Mouse (Mus musculus) olfactory bulb, adult 2 months (tissue): ENCODE measurements around the gene Krtap27-1.

Experiments
- CTCF ChIP-seq: fragments of 200-500 bp; IDR thresholded peaks from 2 replicates; pipeline ENCODE4 v1.5.1; 2012; ENCODE audit warnings: low read depth, mild to moderate bottlenecking, low read length, moderate library complexity; ENCODE audit not compliant: insufficient read depth
- POLR2A ChIP-seq: fragments of 200-500 bp; IDR thresholded peaks from 2 replicates; pipeline ENCODE4 v1.6.1; 2012; ENCODE audit warnings: mild to moderate bottlenecking, low read depth, low read length, moderate library complexity; ENCODE audit not compliant: insufficient read depth

- TF ChIP-seq POLR2A (no peak), CTCF (no peak)
Observed at GRCm38 (mm10) chr16:88631474-88631873, 40.0 kb downstream of the Krtap27-1 start.
